Mouse (Mus musculus) midbrain, embryonic 10.5 days (tissue): ENCODE data around the gene Vmn1r59. TPM values are rescaled to one million over a fixed set of nuclear protein-coding genes. Genes with fewer than 3 reads are reported as not detected.
"Not testable (repeated sequence)": the region's sequence is repeated elsewhere in the genome, so short reads cannot be mapped to it uniquely, and the experiment has no call there.

Experiments used
- DNase-seq: peaks from one replicate; pipeline ENCODE4 v3.0.0-alpha.2; 2017; ENCODE audit warnings: low spot score
- H3K27ac ChIP-seq: fragments of 300-500 bp; sonication (generic); replicated peaks from 2 replicates; pipeline ENCODE4 v1.5.1; 2016; ENCODE audit warnings: mild to moderate bottlenecking
- H3K27me3 ChIP-seq: fragments of 300-500 bp; sonication (generic); 2 replicates; pipeline ENCODE4 v1.6.1; 2016; ENCODE audit warnings: low read depth, mild to moderate bottlenecking; ENCODE audit not compliant: poor library complexity, severe bottlenecking
- H3K36me3 ChIP-seq: fragments of 300-500 bp; sonication (generic); 2 replicates; pipeline ENCODE4 v1.6.1; 2016; ENCODE audit warnings: mild to moderate bottlenecking, moderate library complexity
- H3K4me1 ChIP-seq: fragments of 300-500 bp; sonication (generic); 2 replicates; pipeline ENCODE4 v1.6.1; 2016
- H3K4me3 ChIP-seq: fragments of 300-500 bp; sonication (generic); 2 replicates; pipeline ENCODE4 v1.5.1; 2016; ENCODE audit warnings: mild to moderate bottlenecking, moderate library complexity
- H3K9me3 ChIP-seq: fragments of 300-500 bp; sonication (generic); replicated peaks from 2 replicates; pipeline ENCODE4 v1.6.1; 2016; ENCODE audit warnings: mild to moderate bottlenecking
- WGBS: fragments of 180-500 bp; shearing (Covaris S2); methylation state at CpG from one replicate; pipeline ENCODE4 v1.1.7; 2016; 5-methylcytosine and 5-hydroxymethylcytosine counted together
- polyA plus RNA-seq: library from polyadenylated mRNA; unstranded; fragments of >200 nt; fragmentation: Nextera tagmentation; extraction: Ambion mirVana; gene quantifications from 2 replicates; pipeline ENCODE4 v1.2.1, GENCODE M21; 2016

The Vmn1r59 gene
- not detected in 2 replicates for polyA plus RNA-seq

GRCm38 (mm10) chr7:5456674-5457073, at the start of gene Vmn1r59:
Gene Vmn1r59, minus strand, starts transcription at chr7:5456774.
- no peaks in the 10 kb centered on the region for H3K36me3 ChIP-seq
- H3K27me3 ChIP-seq: no peaks in the 10 kb centered on the region
- no peaks in the 10 kb centered on the region for H3K4me1 ChIP-seq
- H3K4me3 ChIP-seq: no peak within 1 kb of the TSS
- H3K9me3 ChIP-seq: peaks cover 67% of the 10 kb centered on the region
- H3K27ac ChIP-seq: no peak within 1 kb of the TSS
- DNase-seq: no peak

GRCm38 (mm10) chr7:5493856-5494255, 37.3 kb upstream of the Vmn1r59 start, which contains the start of gene Vmn2r28:
Gene Vmn2r28, minus strand, starts transcription at chr7:5493956.
- not testable (repeated sequence) for H3K4me3 ChIP-seq, H3K27me3 ChIP-seq, H3K9me3 ChIP-seq, DNase-seq, H3K27ac ChIP-seq, H3K4me1 ChIP-seq, H3K36me3 ChIP-seq

DNA sequence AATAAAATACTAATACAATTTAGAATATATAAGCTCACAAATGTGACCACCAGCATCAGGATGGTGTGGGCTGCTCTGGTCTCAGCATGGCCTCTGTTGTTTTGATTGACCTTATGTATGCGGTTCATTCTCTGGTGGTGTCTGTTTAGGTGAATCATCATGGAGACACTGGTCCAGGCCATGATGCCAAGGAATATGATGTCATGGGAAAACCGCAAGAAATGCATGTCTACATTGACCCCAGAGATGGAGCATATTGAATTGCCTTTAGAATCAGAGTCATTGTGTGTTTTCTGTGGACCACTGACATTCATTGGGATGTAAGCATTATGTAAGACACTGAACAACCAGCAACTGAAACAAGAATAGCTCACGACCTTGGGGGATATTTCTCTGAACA, 2.6 kb downstream of the Vmn1r59 start:
- WGBS: 72% methylated on average over 3 of the region's 3 CpGs
- DNase-seq, H3K27ac ChIP-seq, H3K4me3 ChIP-seq, H3K36me3 ChIP-seq, H3K27me3 ChIP-seq, H3K4me1 ChIP-seq: not testable (repeated sequence)
- H3K9me3 ChIP-seq: peaks cover 76% of the 10 kb centered on the region

- H3K4me1 ChIP-seq: no peaks in the 10 kb centered on the region
- H3K9me3 ChIP-seq: peaks cover 45% of the 10 kb centered on the region
- H3K27ac ChIP-seq: no peak overlapping the region
- DNase-seq: no peak
- no peak overlapping the region for H3K4me3 ChIP-seq
- H3K36me3 ChIP-seq: no peaks in the 10 kb centered on the region
- no peaks in the 10 kb centered on the region for H3K27me3 ChIP-seq
These were observed 7.9 kb downstream of the Vmn1r59 start for GRCm38 (mm10) chr7:5448627-5449026.

DNA sequence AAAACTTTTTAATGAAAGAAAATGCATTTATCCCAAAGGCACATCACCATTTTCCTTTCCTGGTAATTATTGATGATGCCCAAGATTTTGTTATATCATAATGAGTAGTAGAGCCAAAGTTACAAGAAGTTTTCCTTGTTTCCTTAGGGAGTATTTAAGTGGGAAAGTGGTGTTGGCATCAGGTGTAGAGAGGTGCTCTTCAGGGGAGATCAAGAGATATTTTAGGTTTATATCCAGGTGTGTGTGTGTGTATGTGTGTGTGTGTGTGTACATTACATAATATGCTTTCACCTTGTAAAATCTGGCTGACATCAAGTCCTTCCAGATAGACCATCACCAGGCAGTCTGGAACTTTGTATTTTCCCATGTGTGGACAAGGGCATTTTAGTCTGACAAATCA, 43.3 kb downstream of the Vmn1r59 start, which contains the start of gene Vmn1r58:
Vmn1r58 (minus strand) TSS at position 101 of the 400 bp plus-strand sequence.
- H3K27ac ChIP-seq, DNase-seq, H3K36me3 ChIP-seq, H3K4me3 ChIP-seq, H3K4me1 ChIP-seq, H3K27me3 ChIP-seq: not testable (repeated sequence)
- H3K9me3 ChIP-seq: peaks cover 22% of the 10 kb centered on the region

DNA sequence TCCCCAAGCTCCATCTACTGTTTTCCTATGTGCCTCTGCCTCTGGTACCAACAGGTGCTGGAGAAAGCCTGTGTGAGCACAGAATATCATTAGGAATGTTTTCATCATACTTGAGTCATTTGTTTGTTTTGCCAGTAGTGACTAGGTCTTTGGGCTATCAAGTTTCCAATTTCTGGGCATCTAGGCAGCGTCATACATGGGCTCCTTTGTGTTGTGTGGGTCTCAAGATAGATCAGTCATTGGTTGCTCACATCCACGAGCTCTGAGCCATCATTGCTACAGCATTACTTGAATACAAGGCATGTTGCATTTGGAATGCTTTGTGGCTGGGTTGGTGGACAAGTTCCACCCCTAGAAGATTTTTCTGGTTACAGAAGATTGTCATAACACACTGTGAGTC, 50.4 kb downstream of the Vmn1r59 start:
- Histone ChIP-seq H3K36me3 (no peaks in the 10 kb centered on the region), H3K4me3 (no peak overlapping the region), H3K27ac (no peak overlapping the region), H3K4me1 (no peaks in the 10 kb centered on the region), H3K9me3 (peaks cover 65% of the 10 kb centered on the region), H3K27me3 (no peaks in the 10 kb centered on the region)
- 49% methylated on average over 2 of the region's 2 CpGs for WGBS
- DNase-seq: no peak

Other genes with a start within 250 kb of the Vmn1r59 start
- not detected in 2 replicates for gene Vmn1r57, start 238.3 kb downstream of the Vmn1r59 start, polyA plus RNA-seq
- not detected in 2 replicates for gene Gm5065, start 106.2 kb downstream of the Vmn1r59 start, polyA plus RNA-seq
- gene Nlrp2, start 105.7 kb downstream of the Vmn1r59 start, polyA plus RNA-seq: not detected in 2 replicates
- gene Vmn1r58, start 43.4 kb downstream of the Vmn1r59 start, polyA plus RNA-seq: not detected in 2 replicates
- gene Vmn2r28, start 37.2 kb upstream of the Vmn1r59 start, polyA plus RNA-seq: not detected in 2 replicates
- not detected in 2 replicates for gene Vmn1r60, start 90.5 kb upstream of the Vmn1r59 start, polyA plus RNA-seq
- gene Vmn1r61, start 156.5 kb upstream of the Vmn1r59 start, polyA plus RNA-seq: not detected in 2 replicates
- gene Vmn1r62, start 216.9 kb upstream of the Vmn1r59 start, polyA plus RNA-seq: not detected in 2 replicates